Mouse (Mus musculus): ENCODE results near the gene Myo3a. TPM values are rescaled to one million over a fixed set of nuclear protein-coding genes. Genes with fewer than 3 reads are reported as not detected.
A peak's percentile ranks its signal among the peaks of the same experiment; 100 is the strongest.
"Not testable (repeated sequence)": the region's sequence is repeated elsewhere in the genome, so short reads cannot be mapped to it uniquely, and the experiment has no call there.

Myo3a gene
- not detected for total RNA-seq (2021)
- long read RNA-seq, experiment 1, result 0 reads
- long read RNA-seq, experiment 2, result 0 reads

- intact Hi-C loops (cut with DNase I), result no loop called here
- no peak for DNase-seq
These were observed at the start of gene Myo3a for GRCm38 (mm10) chr2:22227308-22227707. Myo3a (plus strand) TSS chr2:22227503.

- intact Hi-C loops (cut with DNase I), result no loop called here
- DNase-seq, result no peak
These were observed 23.2 kb downstream of the Myo3a start for GRCm38 (mm10) chr2:22250462-22250861.

GRCm38 (mm10) chr2:22251045-22251444, 23.7 kb downstream of the Myo3a start:
- DNase-seq, result no peak

GRCm38 (mm10) chr2:22255600-22255999, 28.3 kb downstream of the Myo3a start:
- DNase-seq, result no peak
- intact Hi-C loops (cut with DNase I), result no loop called here

More at GRCm38 (mm10) chr2:22251045-22251444, 23.7 kb downstream of the Myo3a start:
- intact Hi-C loops (cut with DNase I), result no loop called here

- no peak for DNase-seq
- intact Hi-C loops (cut with DNase I), result no loop called here
These were observed 44.3 kb downstream of the Myo3a start for GRCm38 (mm10) chr2:22271555-22271954.

- intact Hi-C loops (cut with DNase I), result no loop called here
- DNase-seq, result no peak
These were observed 58.1 kb downstream of the Myo3a start for GRCm38 (mm10) chr2:22285366-22285765.

- intact Hi-C loops (cut with DNase I), result no loop called here
- no peak for DNase-seq
These were observed 58.5 kb downstream of the Myo3a start for GRCm38 (mm10) chr2:22285777-22286176.

- intact Hi-C loops (cut with DNase I), result no loop called here
- no peak for DNase-seq
These were observed 66.5 kb downstream of the Myo3a start for GRCm38 (mm10) chr2:22293579-22294446.

- intact Hi-C loops (cut with DNase I), result no loop called here
- DNase-seq, result no peak
These were observed 67.1 kb downstream of the Myo3a start for GRCm38 (mm10) chr2:22294447-22294738.

- DNase-seq, result no peak
These were observed 70.6 kb downstream of the Myo3a start for GRCm38 (mm10) chr2:22297913-22298312.

GRCm38 (mm10) chr2:22338269-22338857, 111.1 kb downstream of the Myo3a start:
- intact Hi-C loops (cut with DNase I), result no loop called here
- peak; percentile 29 to 32 for DNase-seq

More at GRCm38 (mm10) chr2:22297913-22298312, 70.6 kb downstream of the Myo3a start:
- intact Hi-C loops (cut with DNase I), result no loop called here

GRCm38 (mm10) chr2:22410511-22410910, 183.2 kb downstream of the Myo3a start:
- intact Hi-C loops (cut with DNase I); DNase-seq: not testable (repeated sequence)

- no peak for DNase-seq
- intact Hi-C loops (cut with DNase I), result no loop called here
These were observed 321.1 kb downstream of the Myo3a start for GRCm38 (mm10) chr2:22548421-22548820.

- intact Hi-C loops (cut with DNase I); DNase-seq: not testable (repeated sequence)
These were observed 360.3 kb downstream of the Myo3a start for GRCm38 (mm10) chr2:22587469-22588169.

GRCm38 (mm10) chr2:22588170-22588541, 360.9 kb downstream of the Myo3a start:
- DNase-seq; intact Hi-C loops (cut with DNase I): not testable (repeated sequence)

- intact Hi-C loops (cut with DNase I); DNase-seq: not testable (repeated sequence)
These were observed 361.5 kb downstream of the Myo3a start for GRCm38 (mm10) chr2:22588673-22589381.

- DNase-seq; intact Hi-C loops (cut with DNase I): not testable (repeated sequence)
These were observed 362.3 kb downstream of the Myo3a start for GRCm38 (mm10) chr2:22589382-22590205.

GRCm38 (mm10) chr2:22590206-22590490, 362.8 kb downstream of the Myo3a start:
- no peak for DNase-seq
- intact Hi-C loops (cut with DNase I), result no loop called here

- intact Hi-C loops (cut with DNase I), result no loop called here
- no peak for DNase-seq
These were observed 390.6 kb downstream of the Myo3a start for GRCm38 (mm10) chr2:22617951-22618350.

GRCm38 (mm10) chr2:22619416-22619815, 392.1 kb downstream of the Myo3a start:
- intact Hi-C loops (cut with DNase I), result no loop called here

More at GRCm38 (mm10) chr2:22619416-22619815, 392.1 kb downstream of the Myo3a start:
- DNase-seq, result no peak

Data from heart, postnatal 14 days (tissue).